Mouse (Mus musculus) lung, adult 2 months (tissue): ENCODE data around the gene Fsip1.

Source experiments
- CTCF ChIP-seq: fragments of 200-500 bp; IDR thresholded peaks from 2 replicates; pipeline ENCODE4 v1.5.1; 2011; ENCODE audit warnings: mild to moderate bottlenecking, low read length, control low read depth; ENCODE audit not compliant: insufficient read depth
- POLR2A ChIP-seq: fragments of 200-500 bp; IDR thresholded peaks from 2 replicates; pipeline ENCODE4 v1.6.1; 2011; ENCODE audit warnings: low read depth, mild to moderate bottlenecking, control low read depth, low read length, borderline replicate concordance; ENCODE audit errors: extremely low read depth

- TF ChIP-seq POLR2A, result no peak
- no peak for TF ChIP-seq CTCF
These were observed 41.8 kb upstream of the Fsip1 start for GRCm38 (mm10) chr2:118298601-118299000.
